Mouse (Mus musculus): ENCODE data around the gene Krt23.

Krt23 gene

GRCm38 (mm10) chr11:99454044-99454443 is 38.9 kb downstream of the Krt23 start:
- no peak for DNase-seq (ENCODE audit: extremely low spot score)

GRCm38 (mm10) chr11:99448769-99449168 is 44.2 kb downstream of the Krt23 start:
- no peak for DNase-seq (ENCODE audit: extremely low spot score)

GRCm38 (mm10) chr11:99441220-99441619 is 51.7 kb downstream of the Krt23 start:
- no peak for DNase-seq (ENCODE audit: extremely low spot score)

GRCm38 (mm10) chr11:99439465-99439864 is 53.5 kb downstream of the Krt23 start:
- no peak for DNase-seq (ENCODE audit: extremely low spot score)

GRCm38 (mm10) chr11:99437972-99438371 is 55.0 kb downstream of the Krt23 start, which contains the start of gene Krt20:
Gene Krt20 (minus strand): TSS chr11:99438150.
- peak; percentile 6 for DNase-seq (ENCODE audit: extremely low spot score)

GRCm38 (mm10) chr11:99436625-99437024 is 56.3 kb downstream of the Krt23 start:
- DNase-seq (ENCODE audit: extremely low spot score), result no peak

- DNase-seq (ENCODE audit: extremely low spot score), result no peak
Measured at GRCm38 (mm10) chr11:99430670-99431069, 62.3 kb downstream of the Krt23 start.

Measured in embryo, embryonic 9.5 days (tissue).